ENCODE assay signal across 12 mouse cellular contexts in the genomic region with DNA sequence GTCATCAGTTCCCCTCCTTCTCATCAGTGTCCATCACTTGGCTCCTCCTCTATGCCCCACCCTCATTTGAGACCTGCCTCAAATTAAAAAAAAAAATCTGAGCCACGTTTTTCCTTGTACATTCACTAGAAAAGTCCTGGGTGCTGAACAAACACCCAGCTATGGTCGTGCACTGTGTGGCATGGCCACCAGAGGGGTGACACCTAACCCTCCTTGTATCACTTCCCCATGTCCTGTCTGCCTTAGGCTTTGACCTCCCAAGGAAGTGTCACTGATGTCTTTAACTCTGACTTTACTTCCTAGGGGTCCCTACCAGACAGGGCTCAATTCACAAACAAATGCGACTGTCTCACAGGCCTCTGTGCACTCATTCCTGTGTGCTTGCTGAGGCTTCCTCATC. TPM values are rescaled to one million over a fixed set of nuclear protein-coding genes. Genes with fewer than 3 reads are reported as not detected.
DNase-seq lines count a peak whose midpoint lies in the region; TF ChIP-seq lines count a peak whose summit lies in the region.
"Had no signal": no experiment of that assay in that cellular context is flagged by ENCODE, and none has a peak within 500 bp of the region (broad histone marks: within the 10 kb centered on the region; RNA-seq: fewer than 3 reads in every experiment).

No protein-coding gene starts in this region.

- no peak overlapping the region for H3K4me3 ChIP-seq in liver, adult 2 months (ENCODE audit: insufficient read depth, low read depth, low read length)
- H3K4me3 ChIP-seq: limb, embryonic 12.5 days; megakaryocyte, embryonic 14.5 days had no signal

- no peak overlapping the region for H3K9ac ChIP-seq in liver, adult 2 months (ENCODE audit: low read depth, low read length)
- H3K9ac ChIP-seq: limb, embryonic 12.5 days had no signal

- no peak overlapping the region for H3K27ac ChIP-seq in liver, adult 2 months (replicated peaks; ENCODE audit: insufficient read depth, low read depth, low read length)
- H3K27ac ChIP-seq: limb, embryonic 12.5 days had no signal

- TF ChIP-seq CTCF in liver, adult 2 months (IDR thresholded peaks at IDR 0.05; ENCODE audit: low read depth, low read length), result peak; percentile 23; the same call in 1 of the 2 replicates

- H3K79me2 ChIP-seq in liver, adult 2 months (ENCODE audit: control insufficient read depth, insufficient read depth, low read length), result no peaks in the 10 kb centered on the region

- no peaks in the 10 kb centered on the region for H3K4me1 ChIP-seq in liver, adult 2 months (ENCODE audit: control insufficient read depth, insufficient read depth, low read length)

- 62% methylated on average over 3 of the region's 3 CpGs for WGBS in liver, adult 2 months

- DNase-seq in liver, adult 2 months (ENCODE audit: extremely low read depth, low read depth, low spot score), result no peak
- DNase-seq in liver (no peak), 416B (ENCODE audit: low read depth) (peak; percentile 16)
- peak; percentile 37 to 42 for DNase-seq in B cell, adult 2 months
- DNase-seq in induced T-regulatory cell, adult 2 months (ENCODE audit: low read depth), result peak; percentile 10
- no peak for DNase-seq in adrenal gland, postnatal 36 days
- DNase-seq in Muller cell, postnatal 12 days (ENCODE audit: inconsistent ontology term), result no peak
- DNase-seq: adrenal gland, adult 2 months; heart, adult 11 months; kidney, adult 9 months had no signal

- TF ChIP-seq POLR2A in liver, adult 2 months (IDR thresholded peaks at IDR 0.05; ENCODE audit: extremely low read depth, insufficient read depth, low read length), result no peak

- H3K27me3 ChIP-seq in liver, adult 2 months (ENCODE audit: control insufficient read depth, insufficient read depth, low read length), result no peaks in the 10 kb centered on the region
- H3K27me3 ChIP-seq: limb, embryonic 12.5 days had no signal

- no peaks in the 10 kb centered on the region for H3K36me3 ChIP-seq in liver, adult 2 months (ENCODE audit: control insufficient read depth, insufficient read depth, low read length)
- H3K36me3 ChIP-seq: limb, embryonic 12.5 days had no signal

RNA-seq across cellular contexts. Expression of gene Sertad2, which starts 42.5 kb away (rescaled TPM):
- total RNA-seq in liver, adult 2 months (2014; rRNA removed), result 8.0 and 10.0 TPM in 2 replicates
- polyA plus RNA-seq in liver, adult 2 months (2012; rRNA removed), result 9.3 and 10.6 TPM in 2 replicates
- 10 to 100 TPM; 11.1 to 14.2 TPM for total RNA-seq in adrenal gland, postnatal 36 days (2021)

Comparison
In these comparisons a context has a peak if more than half of its experiments do, and no peak if none do; other contexts are left out.
1. DNase-seq: peak in 416B (single experiment), B cell, adult 2 months (2 of 2) and induced T-regulatory cell, adult 2 months (single experiment); none in liver, adult 2 months (single experiment), liver (single experiment), adrenal gland, postnatal 36 days (0 of 2) and Muller cell, postnatal 12 days (single experiment).